Mouse (Mus musculus): Measurements from ENCODE around the gene Taf12. TPM values are rescaled to one million over a fixed set of nuclear protein-coding genes. Genes with fewer than 3 reads are reported as not detected.

The Taf12 gene
- total and polyA plus RNA-seq, 3 experiments = 62.6 to 76.4 TPM; not detected in 1

GRCm38 (mm10) chr4:132234710-132235109 lies 39.5 kb upstream of the Taf12 start:
- no peak overlapping the region for H3K9ac ChIP-seq (ENCODE audit: control insufficient read depth, low read depth, low read length, poor library complexity, severe bottlenecking)
- peaks cover 0 to 9% of the 10 kb centered on the region in 2 experiments; a peak in 3 of 4 replicates for H3K4me1 ChIP-seq (ENCODE audit: control insufficient read depth in 1 of 2, insufficient read depth in 2 of 2, low read length in 2 of 2)
- peaks cover 7 to 11% of the 10 kb centered on the region in 2 experiments for H3K36me3 ChIP-seq (ENCODE audit: control insufficient read depth in 1 of 2, insufficient read depth in 2 of 2, low read length in 2 of 2)
- DNase-seq (ENCODE audit: low read depth, low spot score) = no peak
- TF ChIP-seq SIN3A (IDR thresholded peaks at IDR 0.05; ENCODE audit: low read length) = no peak
- TF ChIP-seq USF2 (IDR thresholded peaks at IDR 0.05; ENCODE audit: borderline replicate concordance in 1 of 2, insufficient read depth in 1 of 2, low read depth in 1 of 2, low read length in 2 of 2) = no peak
- TF ChIP-seq CHD1 (IDR thresholded peaks at IDR 0.05; ENCODE audit: low read depth, low read length) = no peak
- no peak for TF ChIP-seq GATA1 (IDR thresholded peaks at IDR 0.05; ENCODE audit: low read depth, low read length)
- TF ChIP-seq POLR2AphosphoS2 (IDR thresholded peaks at IDR 0.05; ENCODE audit: low read length) = no peak
- no peaks in the 10 kb centered on the region for H3K9me3 ChIP-seq (replicated peaks; ENCODE audit: insufficient read depth, low read length)
- no peaks in the 10 kb centered on the region for H3K27me3 ChIP-seq (ENCODE audit: control insufficient read depth in 1 of 2, insufficient read depth in 2 of 2, low read length in 2 of 2)
- H3K79me2 ChIP-seq (ENCODE audit: control insufficient read depth, insufficient read depth, low read length, poor library complexity) = no peaks in the 10 kb centered on the region
- no peak overlapping the region for H3K4me3 ChIP-seq (ENCODE audit: control insufficient read depth in 1 of 2, insufficient read depth in 1 of 2, low read depth in 2 of 2, low read length in 2 of 2)
- no peak overlapping the region for H3K27ac ChIP-seq (ENCODE audit: control insufficient read depth, low read depth, low read length)

GRCm38 (mm10) chr4:132238356-132238755 lies 35.8 kb upstream of the Taf12 start:
- Histone ChIP-seq H3K9me3 (replicated peaks; ENCODE audit: insufficient read depth, low read length) (no peaks in the 10 kb centered on the region), H3K4me1 (ENCODE audit: control insufficient read depth in 1 of 2, insufficient read depth in 2 of 2, low read length in 2 of 2) (peaks cover 12 to 19% of the 10 kb centered on the region in 2 experiments), H3K9ac (ENCODE audit: control insufficient read depth, low read depth, low read length, poor library complexity, severe bottlenecking) (no peak overlapping the region), H3K4me3 (ENCODE audit: control insufficient read depth in 1 of 2, insufficient read depth in 1 of 2, low read depth in 2 of 2, low read length in 2 of 2) (no peak overlapping the region), H3K27ac (ENCODE audit: control insufficient read depth, low read depth, low read length) (no peak overlapping the region), H3K27me3 (ENCODE audit: control insufficient read depth in 1 of 2, insufficient read depth in 2 of 2, low read length in 2 of 2) (no peaks in the 10 kb centered on the region), H3K79me2 (ENCODE audit: control insufficient read depth, insufficient read depth, low read length, poor library complexity) (no peaks in the 10 kb centered on the region), H3K36me3 (ENCODE audit: control insufficient read depth in 1 of 2, insufficient read depth in 2 of 2, low read length in 2 of 2) (peaks cover 5 to 24% of the 10 kb centered on the region in 2 experiments)
- no peak for DNase-seq (ENCODE audit: low read depth, low spot score)
- no peak for TF ChIP-seq SMC3 (IDR thresholded peaks at IDR 0.05; ENCODE audit: low read depth, low read length)
- TF ChIP-seq ZC3H11A (IDR thresholded peaks at IDR 0.05; ENCODE audit: low read depth, low read length) = no peak
- TF ChIP-seq KAT2A (conservative IDR thresholded peaks at IDR 0.05; ENCODE audit: low read depth, low read length) = no peak
- no peak for TF ChIP-seq GATA1 (IDR thresholded peaks at IDR 0.05; ENCODE audit: low read depth, low read length)
- TF ChIP-seq USF1 (IDR thresholded peaks at IDR 0.05; ENCODE audit: low read depth, low read length) = no peak
- TF ChIP-seq POLR2AphosphoS5 (IDR thresholded peaks at IDR 0.05; ENCODE audit: borderline replicate concordance, low read depth, low read length) = no peak
- TF ChIP-seq MYB (IDR thresholded peaks at IDR 0.05; ENCODE audit: low read depth, low read length) = no peak
- no peak for TF ChIP-seq EP300 (IDR thresholded peaks at IDR 0.05; ENCODE audit: low read depth in 1 of 2, low read length in 2 of 2)
- no peak for TF ChIP-seq ETS1 (IDR thresholded peaks at IDR 0.05; ENCODE audit: low read depth, low read length)
- no peak for TF ChIP-seq MYC (IDR thresholded peaks at IDR 0.05; ENCODE audit: low read depth, low read length)
- TF ChIP-seq CHD1 (IDR thresholded peaks at IDR 0.05; ENCODE audit: low read depth, low read length) = no peak
- TF ChIP-seq ZMIZ1 (IDR thresholded peaks at IDR 0.05; ENCODE audit: low read depth, low read length) = no peak
- no peak for TF ChIP-seq TAL1 (IDR thresholded peaks at IDR 0.05; ENCODE audit: low read length)
- no peak for TF ChIP-seq RAD21 (IDR thresholded peaks at IDR 0.05; ENCODE audit: low read depth, low read length)

Data from MEL (cell line).